Comparison of ENCODE assay signal across 26 mouse cellular contexts in genomic region chr16:20838151-20838550, GRCm38 (mm10).
A peak's percentile ranks its signal among the peaks of the same experiment; 100 is the strongest.
DNase-seq lines count a peak whose midpoint lies in the region; ATAC-seq and TF ChIP-seq lines count a peak whose summit lies in the region.
"Had no signal": no experiment of that assay in that cellular context is flagged by ENCODE, and none has a peak within 500 bp of the region (broad histone marks: within the 10 kb centered on the region; RNA-seq: fewer than 3 reads in every experiment).

No protein-coding gene starts in this region.

- H3K4me1 ChIP-seq in hindbrain, embryonic 10.5 days (replicated peaks): peaks cover 18% of the 10 kb centered on the region
- H3K4me1 ChIP-seq in hindbrain, embryonic 16.5 days (ENCODE audit: control insufficient read depth, insufficient read depth, low read depth, low read length): no peaks in the 10 kb centered on the region
- H3K4me1 ChIP-seq in lung, embryonic 14.5 days (ENCODE audit: insufficient read depth): peaks cover 4% of the 10 kb centered on the region; the same call in 1 of the 2 replicates
- peaks cover 16% of the 10 kb centered on the region for H3K4me1 ChIP-seq in limb, embryonic 11.5 days (ENCODE audit: control insufficient read depth, insufficient read depth, low read length)
- H3K4me1 ChIP-seq: forebrain, embryonic 15.5 days; heart, embryonic 15.5 days had no signal

- H3K4me3 ChIP-seq in hindbrain, embryonic 10.5 days: no peak overlapping the region
- no peak overlapping the region for H3K4me3 ChIP-seq in hindbrain, embryonic 16.5 days (ENCODE audit: low read length)
- no peak overlapping the region for H3K4me3 ChIP-seq in lung, embryonic 14.5 days (ENCODE audit: low read depth, low read length)
- no peak overlapping the region for H3K4me3 ChIP-seq in limb, embryonic 11.5 days (ENCODE audit: low read depth, low read length)
- H3K4me3 ChIP-seq: embryonic facial prominence, embryonic 13.5 days; erythroblast, embryonic 14.5 days; forebrain, embryonic 12.5 days; forebrain, embryonic 15.5 days; heart, embryonic 12.5 days; heart, embryonic 15.5 days had no signal

- no peaks in the 10 kb centered on the region for H3K36me3 ChIP-seq in hindbrain, embryonic 10.5 days
- no peaks in the 10 kb centered on the region for H3K36me3 ChIP-seq in hindbrain, embryonic 16.5 days (ENCODE audit: control insufficient read depth, insufficient read depth, low read length)
- no peaks in the 10 kb centered on the region for H3K36me3 ChIP-seq in lung, embryonic 14.5 days (ENCODE audit: insufficient read depth)
- H3K36me3 ChIP-seq in limb, embryonic 11.5 days (ENCODE audit: control insufficient read depth, insufficient read depth, low read length): no peaks in the 10 kb centered on the region
- H3K36me3 ChIP-seq: embryonic facial prominence, embryonic 13.5 days; forebrain, embryonic 12.5 days; forebrain, embryonic 15.5 days; heart, embryonic 12.5 days; heart, embryonic 15.5 days had no signal

- no peak for DNase-seq in hindbrain, embryonic 10.5 days (ENCODE audit: low spot score)
- peak; percentile 34 for DNase-seq in lung, embryonic 14.5 days
- DNase-seq in lung, postnatal 14 days: no peak
- DNase-seq in ZHBTc4 (ENCODE audit: low read depth, low spot score): peak; percentile 63
- no peak for DNase-seq in limb, embryonic 11.5 days (ENCODE audit: low spot score)
- no peak for DNase-seq in cerebellum, postnatal 36 days
- DNase-seq in spleen, postnatal 36 days (ENCODE audit: low spot score in 2 of 2): no peak
- DNase-seq: adrenal gland, adult 2 months; adrenal gland, postnatal 25 days; cerebellum, adult 11-12 months; cerebellum, adult 8-10 months; cerebellum, postnatal 10 days; gastrocnemius, postnatal 25 days; heart, adult 18-20 months; heart, postnatal 10 days; heart, postnatal 36 days had no signal

- H3K27ac ChIP-seq in hindbrain, embryonic 10.5 days: 0 out of 2 replicates have a peak overlapping the region, but pooled peaks have one; percentile 12
- H3K27ac ChIP-seq in hindbrain, embryonic 16.5 days (ENCODE audit: low read depth, low read length): no peak overlapping the region
- H3K27ac ChIP-seq in lung, embryonic 14.5 days (ENCODE audit: low read depth): peak overlapping the region; percentile 6; the same call in 1 of the 2 replicates
- 0 out of 2 replicates have a peak overlapping the region, but pooled peaks have one; percentile 21 for H3K27ac ChIP-seq in limb, embryonic 11.5 days (replicated peaks; ENCODE audit: low read depth, low read length)
- H3K27ac ChIP-seq: embryonic facial prominence, embryonic 13.5 days; forebrain, embryonic 12.5 days; forebrain, embryonic 15.5 days; heart, embryonic 15.5 days; hindbrain, embryonic 14.5 days had no signal

- H3K9ac ChIP-seq in hindbrain, embryonic 16.5 days (ENCODE audit: low read depth, low read length): no peak overlapping the region
- H3K9ac ChIP-seq in lung, embryonic 14.5 days: no peak overlapping the region
- no peak overlapping the region for H3K9ac ChIP-seq in limb, embryonic 11.5 days (ENCODE audit: low read length)
- H3K9ac ChIP-seq: embryonic facial prominence, embryonic 13.5 days; forebrain, embryonic 12.5 days; forebrain, embryonic 15.5 days; heart, embryonic 12.5 days; heart, embryonic 15.5 days; hindbrain, embryonic 14.5 days had no signal

- H3K9me3 ChIP-seq in hindbrain, embryonic 10.5 days: no peaks in the 10 kb centered on the region
- H3K9me3 ChIP-seq in hindbrain, embryonic 16.5 days (ENCODE audit: control insufficient read depth, low read length): no peaks in the 10 kb centered on the region
- no peaks in the 10 kb centered on the region for H3K9me3 ChIP-seq in lung, embryonic 14.5 days (ENCODE audit: low read depth, low read length)
- H3K9me3 ChIP-seq in limb, embryonic 11.5 days (ENCODE audit: control insufficient read depth, low read length): no peaks in the 10 kb centered on the region
- H3K9me3 ChIP-seq: embryonic facial prominence, embryonic 13.5 days; forebrain, embryonic 12.5 days; forebrain, embryonic 15.5 days; heart, embryonic 15.5 days had no signal

- no peak overlapping the region for H3K4me2 ChIP-seq in hindbrain, embryonic 16.5 days (ENCODE audit: low read length)
- no peak overlapping the region for H3K4me2 ChIP-seq in lung, embryonic 14.5 days
- no peak overlapping the region for H3K4me2 ChIP-seq in limb, embryonic 11.5 days (ENCODE audit: low read depth, severe bottlenecking)
- H3K4me2 ChIP-seq: embryonic facial prominence, embryonic 13.5 days; forebrain, embryonic 12.5 days; forebrain, embryonic 15.5 days; heart, embryonic 12.5 days; heart, embryonic 15.5 days; hindbrain, embryonic 14.5 days had no signal

- no peak for ATAC-seq in hindbrain, embryonic 16.5 days
- no peak for ATAC-seq in lung, embryonic 14.5 days (ENCODE audit: insufficient read depth)
- ATAC-seq in limb, embryonic 11.5 days (ENCODE audit: insufficient number of reproducible peaks, low FRiP score, low TSS enrichment, low read depth): no peak
- ATAC-seq: CD4-positive, CD25-positive, alpha-beta regulatory T cell, adult 4 months; forebrain, embryonic 15.5 days; intestine, embryonic 16.5 days had no signal

- 40% methylated on average over 2 of the region's 2 CpGs for WGBS in hindbrain, embryonic 10.5 days
- WGBS in hindbrain, embryonic 16.5 days: 33% methylated on average over 2 of the region's 2 CpGs
- WGBS in lung, embryonic 14.5 days: 25% methylated on average over 2 of the region's 2 CpGs
- 2% methylated on average over 2 of the region's 2 CpGs for WGBS in limb, embryonic 11.5 days

- no peaks in the 10 kb centered on the region for H3K27me3 ChIP-seq in hindbrain, embryonic 10.5 days (ENCODE audit: insufficient read depth, poor library complexity, severe bottlenecking)
- H3K27me3 ChIP-seq in hindbrain, embryonic 16.5 days (replicated peaks; ENCODE audit: control insufficient read depth, insufficient read depth, low read length): no peaks in the 10 kb centered on the region
- no peaks in the 10 kb centered on the region for H3K27me3 ChIP-seq in lung, embryonic 14.5 days (ENCODE audit: insufficient read depth, low read length)
- no peaks in the 10 kb centered on the region for H3K27me3 ChIP-seq in limb, embryonic 11.5 days (ENCODE audit: control insufficient read depth, insufficient read depth, low read length)
- H3K27me3 ChIP-seq: embryonic facial prominence, embryonic 13.5 days; forebrain, embryonic 12.5 days; forebrain, embryonic 15.5 days; heart, embryonic 12.5 days; heart, embryonic 15.5 days had no signal

- TF ChIP-seq CTCF in lung, embryonic 14.5 days (IDR thresholded peaks at IDR 0.05; ENCODE audit: low read depth): no peak

Comparison
In these comparisons a context has a peak if more than half of its experiments do, and no peak if none do; other contexts are left out.
1. DNase-seq: peak in lung, embryonic 14.5 days (single experiment) and ZHBTc4 (single experiment); none in hindbrain, embryonic 10.5 days (single experiment), lung, postnatal 14 days (single experiment), limb, embryonic 11.5 days (single experiment), cerebellum, postnatal 36 days (0 of 2) and spleen, postnatal 36 days (0 of 2).